Mouse (Mus musculus) small intestine, adult 2 months (tissue): ENCODE data around the gene Pmepa1. TPM values are rescaled to one million over a fixed set of nuclear protein-coding genes. Genes with fewer than 3 reads are reported as not detected.

Source experiments
- H3K27ac ChIP-seq: fragments of 200-500 bp; 2 replicates; pipeline ENCODE4 v1.5.1; 2012; ENCODE audit warnings: low read depth, low read length, control low read depth, inconsistent platforms; ENCODE audit not compliant: insufficient read depth
- H3K27me3 ChIP-seq: fragments of 200-500 bp; 2 replicates; pipeline ENCODE4 v1.6.1; 2012; ENCODE audit warnings: mild to moderate bottlenecking, moderate library complexity, low read length, inconsistent platforms; ENCODE audit not compliant: control insufficient read depth, insufficient read depth
- H3K36me3 ChIP-seq: fragments of 200-500 bp; 2 replicates; pipeline ENCODE4 v1.6.1; 2012; ENCODE audit warnings: mild to moderate bottlenecking, low read length, control low read depth, inconsistent platforms; ENCODE audit not compliant: control insufficient read depth, insufficient read depth
- H3K4me1 ChIP-seq: fragments of 200-500 bp; 2 replicates; pipeline ENCODE4 v1.6.1; 2012; ENCODE audit warnings: low read length, inconsistent platforms, mixed read lengths; ENCODE audit not compliant: control insufficient read depth, insufficient read depth, insufficient read length
- H3K4me3 ChIP-seq: fragments of 200-500 bp; 2 replicates; pipeline ENCODE4 v1.5.1; 2012; ENCODE audit warnings: low read depth, mild to moderate bottlenecking, control low read depth, inconsistent platforms, low read length, moderate library complexity
- CTCF ChIP-seq: fragments of 200-500 bp; IDR thresholded peaks from 2 replicates; pipeline ENCODE4 v1.5.1; 2012; ENCODE audit warnings: low read depth, mild to moderate bottlenecking, control low read depth, inconsistent platforms, low read length, moderate library complexity, mixed read lengths; ENCODE audit not compliant: insufficient replicate concordance, insufficient read length; ENCODE audit errors: extremely low read depth
- POLR2A ChIP-seq: fragments of 200-500 bp; IDR thresholded peaks from 2 replicates; pipeline ENCODE4 v1.6.1; 2012; ENCODE audit warnings: low read depth, mild to moderate bottlenecking, control low read depth, inconsistent platforms, low read length, moderate library complexity
- WGBS: fragments of 180-500 bp; shearing (Covaris S2); methylation state at CpG from one replicate; pipeline ENCODE4 v1.1.7; 2018; 5-methylcytosine and 5-hydroxymethylcytosine counted together
- polyA plus RNA-seq: library from polyadenylated mRNA; depleted of rRNA; stranded (reverse); fragments of >200 nt; gene quantifications from 2 replicates; pipeline ENCODE4 v1.2.3, GENCODE M21; 2012

Pmepa1 gene
- polyA plus RNA-seq, 1 experiment, result 93.7 TPM

GRCm38 (mm10) chr2:173185282-173185681 lies 91.1 kb downstream of the Pmepa1 start:
- Histone ChIP-seq H3K4me3 (no peak overlapping the region), H3K36me3 (no peaks in the 10 kb centered on the region), H3K27me3 (no peaks in the 10 kb centered on the region), H3K27ac (no peak overlapping the region), H3K4me1 (peaks cover 7% of the 10 kb centered on the region; the same call in 1 of the 2 replicates)
- WGBS, result 48% methylated on average over 6 of the region's 6 CpGs
- TF ChIP-seq POLR2A (no peak), CTCF (no peak)

GRCm38 (mm10) chr2:173184475-173185080 lies 91.8 kb downstream of the Pmepa1 start:
- whole genome bisulfite sequencing, result 39% methylated on average over 11 of the region's 11 CpGs
- Histone ChIP-seq H3K36me3 (no peaks in the 10 kb centered on the region), H3K27ac (no peak overlapping the region), H3K4me1 (peaks cover 7% of the 10 kb centered on the region; the same call in 1 of the 2 replicates), H3K4me3 (no peak overlapping the region), H3K27me3 (no peaks in the 10 kb centered on the region)
- no peak for TF ChIP-seq CTCF
- no peak for TF ChIP-seq POLR2A

- H3K36me3 ChIP-seq, result no peaks in the 10 kb centered on the region
- H3K4me1 ChIP-seq, result peaks cover 7% of the 10 kb centered on the region; the same call in 1 of the 2 replicates
- H3K27me3 ChIP-seq, result no peaks in the 10 kb centered on the region
- H3K4me3 ChIP-seq, result no peak overlapping the region
- WGBS, result 2% methylated on average over 8 of the region's 8 CpGs
- no peak for TF ChIP-seq POLR2A
- peak; percentile 87; the same call in 1 of the 2 replicates for TF ChIP-seq CTCF
- no peak overlapping the region for H3K27ac ChIP-seq
These were observed 92.4 kb downstream of the Pmepa1 start for GRCm38 (mm10) chr2:173183836-173184460.

DNA sequence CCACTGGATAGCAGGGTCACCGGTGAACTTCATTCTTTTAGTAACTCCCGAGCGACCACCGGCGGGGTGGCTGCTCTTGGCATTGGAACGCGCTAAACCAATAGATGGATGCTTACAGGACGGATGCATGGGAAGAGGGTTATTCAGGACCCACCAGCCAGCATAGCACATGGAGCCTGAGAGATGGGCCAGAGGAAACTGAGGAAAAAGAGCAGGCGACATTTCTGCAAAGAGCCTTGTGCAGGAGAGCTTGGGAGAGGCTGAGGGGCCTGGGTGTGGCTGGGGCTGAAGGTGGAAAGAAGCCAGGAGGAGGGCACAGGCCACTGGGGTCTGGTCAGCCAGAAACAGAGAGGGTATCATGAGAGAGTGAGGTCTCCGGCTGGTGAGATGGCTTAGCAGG lies 93.0 kb downstream of the Pmepa1 start:
- H3K27me3 ChIP-seq, result no peaks in the 10 kb centered on the region
- TF ChIP-seq POLR2A, result no peak
- TF ChIP-seq CTCF, result no peak
- no peaks in the 10 kb centered on the region for H3K36me3 ChIP-seq
- no peak overlapping the region for H3K27ac ChIP-seq
- WGBS, result 95% methylated on average over 10 of the region's 10 CpGs
- no peak overlapping the region for H3K4me3 ChIP-seq
- H3K4me1 ChIP-seq, result peaks cover 7% of the 10 kb centered on the region; the same call in 1 of the 2 replicates

GRCm38 (mm10) chr2:173182796-173183195 lies 93.5 kb downstream of the Pmepa1 start:
- H3K4me3 ChIP-seq, result no peak overlapping the region
- H3K36me3 ChIP-seq, result no peaks in the 10 kb centered on the region
- H3K4me1 ChIP-seq, result peaks cover 7% of the 10 kb centered on the region; the same call in 1 of the 2 replicates
- TF ChIP-seq POLR2A (no peak), CTCF (no peak)
- H3K27me3 ChIP-seq, result no peaks in the 10 kb centered on the region
- H3K27ac ChIP-seq, result no peak overlapping the region
- WGBS, result 89% methylated on average over 7 of the region's 7 CpGs

DNA sequence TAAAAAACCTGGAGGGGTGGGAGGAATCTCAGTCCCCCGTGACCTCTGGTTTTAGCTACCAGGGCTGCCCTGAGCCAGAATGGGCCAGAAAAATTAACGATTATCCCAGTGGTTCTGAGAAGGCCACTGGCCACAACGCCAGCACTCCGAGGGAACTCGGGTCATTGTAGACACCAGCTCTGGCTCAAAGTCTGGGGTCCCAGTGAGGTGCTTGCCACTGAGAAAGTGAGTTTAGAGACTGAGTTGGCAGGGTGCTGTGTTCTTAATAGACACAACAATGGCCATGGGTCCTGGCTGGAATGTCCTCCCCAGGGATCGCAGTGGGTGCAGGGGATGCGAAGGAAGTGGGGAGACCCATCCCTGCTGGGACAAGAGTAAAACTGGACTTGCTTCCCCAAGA lies 94.4 kb downstream of the Pmepa1 start:
- Histone ChIP-seq H3K4me3 (no peak overlapping the region), H3K36me3 (no peaks in the 10 kb centered on the region), H3K4me1 (peaks cover 3% of the 10 kb centered on the region; the same call in 1 of the 2 replicates), H3K27ac (no peak overlapping the region), H3K27me3 (no peaks in the 10 kb centered on the region)
- 91% methylated on average over 7 of the region's 7 CpGs for WGBS
- TF ChIP-seq CTCF (no peak), POLR2A (no peak)

DNA sequence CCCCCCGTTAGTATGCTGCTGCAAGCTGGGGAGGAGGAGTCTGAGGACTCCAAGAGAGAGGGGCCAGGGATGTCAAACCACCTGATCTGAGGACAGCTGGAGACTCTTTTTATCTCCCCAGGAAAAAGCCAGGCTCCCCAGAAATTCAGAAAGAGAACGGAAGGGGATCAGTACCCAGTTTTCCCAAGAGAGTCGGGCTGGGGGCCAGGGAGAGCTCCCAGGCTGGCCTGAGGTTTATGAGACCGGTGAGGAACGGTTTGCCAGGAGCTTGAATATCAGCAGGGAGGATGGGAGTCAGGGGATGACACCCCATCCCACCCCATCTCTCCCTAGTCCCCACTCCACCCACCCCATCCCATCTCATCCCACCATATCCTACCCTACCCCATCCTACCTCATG lies 94.8 kb downstream of the Pmepa1 start:
- Histone ChIP-seq H3K27ac (no peak overlapping the region), H3K27me3 (no peaks in the 10 kb centered on the region), H3K36me3 (no peaks in the 10 kb centered on the region), H3K4me3 (no peak overlapping the region), H3K4me1 (no peaks in the 10 kb centered on the region; the same call in 1 of the 2 replicates)
- 80% methylated on average over 5 of the region's 5 CpGs for WGBS
- TF ChIP-seq CTCF (no peak), POLR2A (no peak)
